Mouse (Mus musculus): ENCODE results near the gene Cln5. TPM values are rescaled to one million over a fixed set of nuclear protein-coding genes. Genes with fewer than 3 reads are reported as not detected.

Cln5 gene
- polyA plus RNA-seq (2015; fragmentation: Nextera tagmentation; extraction: Ambion mirVana) = 23.9 and 25.5 TPM in 2 replicates

GRCm38 (mm10) chr14:103069864-103070611, at the start of gene Cln5:
Gene Cln5 (plus strand): TSS chr14:103070216.

GRCm38 (mm10) chr14:103046677-103047076, 23.3 kb upstream of the Cln5 start, which contains the start of gene Acod1:
Gene Acod1 (plus strand): TSS chr14:103046977.

GRCm38 (mm10) chr14:103099238-103099933, 29.4 kb downstream of the Cln5 start, which contains the start of gene Fbxl3:
Gene Fbxl3 (minus strand): TSS chr14:103099566.

Other genes with a start within 250 kb of the Cln5 start
- gene Kctd12, start 87.6 kb upstream of the Cln5 start, polyA plus RNA-seq (2015; fragmentation: Nextera tagmentation; extraction: Ambion mirVana) = 5.6 and 7.7 TPM in 2 replicates
- gene Acod1, start 23.2 kb upstream of the Cln5 start, polyA plus RNA-seq (2015; fragmentation: Nextera tagmentation; extraction: Ambion mirVana) = 0.21 TPM in 1 of 2 replicates, not detected in the other
- gene Fbxl3, start 29.4 kb downstream of the Cln5 start, polyA plus RNA-seq (2015; fragmentation: Nextera tagmentation; extraction: Ambion mirVana) = 19.1 and 20.8 TPM in 2 replicates

All from urinary bladder, postnatal 0 days (tissue).